Mouse (Mus musculus) heart, adult 18-20 months (tissue): ENCODE results near the gene Gm10295. TPM values are rescaled to one million over a fixed set of nuclear protein-coding genes. Genes with fewer than 3 reads are reported as not detected.

ENCODE experiments used
- DNase-seq, 2 experiments: peaks; one replicate each; pipeline ENCODE4 v3.0.0; 2021 to 2022; ENCODE audit warnings: mixed read lengths in 1 of 2
- long read RNA-seq, 2 experiments: library from polyadenylated mRNA; stranded (forward); transcript quantifications; one replicate each; pipeline ENCODE4 v2.0.0; 2021
- total RNA-seq, 2 experiments: library from RNA; stranded (reverse); gene quantifications; 2 replicates each; pipeline ENCODE4 v1.2.3; 2021

Gene Gm10295
- total RNA-seq = not detected
- long read RNA-seq, experiment 1 = 0 reads
- long read RNA-seq, experiment 2 = 0 reads

GRCm38 (mm10) chr7:71351364-71351763 lies at the start of gene Gm10295:
TSS of gene Gm10295 (minus strand) at chr7:71351485.
- DNase-seq = no peak

GRCm38 (mm10) chr7:71401032-71401431 lies 49.7 kb upstream of the Gm10295 start:
- DNase-seq = no peak

- DNase-seq = no peak
Observed at GRCm38 (mm10) chr7:71399891-71400632, 48.8 kb upstream of the Gm10295 start.

GRCm38 (mm10) chr7:71398959-71399756 lies 47.9 kb upstream of the Gm10295 start:
- DNase-seq = no peak

GRCm38 (mm10) chr7:71398389-71398788 lies 47.1 kb upstream of the Gm10295 start:
- no peak for DNase-seq

- DNase-seq = no peak
Observed at GRCm38 (mm10) chr7:71392795-71393341, 41.6 kb upstream of the Gm10295 start.

GRCm38 (mm10) chr7:71391333-71391732 lies 40.0 kb upstream of the Gm10295 start:
- DNase-seq = no peak

- no peak for DNase-seq
Observed at GRCm38 (mm10) chr7:71390291-71390690, 39.0 kb upstream of the Gm10295 start.

- no peak for DNase-seq
Observed at GRCm38 (mm10) chr7:71386050-71386449, 34.8 kb upstream of the Gm10295 start.

GRCm38 (mm10) chr7:71384921-71385320 lies 33.6 kb upstream of the Gm10295 start:
- no peak for DNase-seq

GRCm38 (mm10) chr7:71383341-71384130 lies 32.3 kb upstream of the Gm10295 start:
- peak; percentile 60 to 61 for DNase-seq

- no peak for DNase-seq
Observed at GRCm38 (mm10) chr7:71379826-71380825, 28.8 kb upstream of the Gm10295 start.

GRCm38 (mm10) chr7:71378812-71379760 lies 27.8 kb upstream of the Gm10295 start:
- DNase-seq = peak; percentile 47 to 64

GRCm38 (mm10) chr7:71377983-71378382 lies 26.7 kb upstream of the Gm10295 start:
- no peak for DNase-seq

- DNase-seq = no peak
Observed at GRCm38 (mm10) chr7:71374059-71374458, 22.8 kb upstream of the Gm10295 start.

- no peak for DNase-seq
Observed at GRCm38 (mm10) chr7:71371916-71372315, 20.6 kb upstream of the Gm10295 start.

GRCm38 (mm10) chr7:71370746-71371145 lies 19.5 kb upstream of the Gm10295 start:
- DNase-seq = peak; percentile 27 to 43

GRCm38 (mm10) chr7:71370128-71370527 lies 18.8 kb upstream of the Gm10295 start:
- peak in 1 of 2 experiments; percentile 48 for DNase-seq

- DNase-seq = no peak
Observed at GRCm38 (mm10) chr7:71368543-71369181, 17.4 kb upstream of the Gm10295 start.
